Mouse (Mus musculus): Measurements from ENCODE around the gene Ndufa3.

GRCm38 (mm10) chr7:3616389-3617241 lies 558 bp upstream of the Ndufa3 start:
- TF ChIP-seq POLR2A (IDR thresholded peaks at IDR 0.05; ENCODE audit: borderline replicate concordance, control insufficient read depth, low read depth, low read length), result no peak
- TF ChIP-seq CTCF (IDR thresholded peaks at IDR 0.05; ENCODE audit: control insufficient read depth, insufficient read depth, low read length), result no peak
